Mouse (Mus musculus) ES-E14 (cell line): ENCODE data around the gene Slc24a4.

Experiments used
- CHD2 ChIP-seq: IDR thresholded peaks from 2 replicates; pipeline ENCODE4 v1.6.1; 2014; ENCODE audit warnings: mild to moderate bottlenecking, low read depth, low read length, inconsistent platforms
- MAFK ChIP-seq: IDR thresholded peaks from 2 replicates; pipeline ENCODE4 v1.6.1; 2014; ENCODE audit warnings: mild to moderate bottlenecking, low read depth, low read length, inconsistent platforms; ENCODE audit not compliant: insufficient read depth
- ZC3H11A ChIP-seq: IDR thresholded peaks from 2 replicates; pipeline ENCODE4 v1.6.1; 2012; ENCODE audit warnings: low read depth, mild to moderate bottlenecking, inconsistent platforms, low read length, borderline replicate concordance

- TF ChIP-seq CHD2 (no peak), MAFK (no peak), ZC3H11A (no peak)
Measured at GRCm38 (mm10) chr12:102182621-102183020, 54.1 kb downstream of the Slc24a4 start.
